Mouse (Mus musculus) C2C12 (cell line): ENCODE measurements around the gene Ankrd65.

Experiments used
- CEBPB ChIP-seq: IDR thresholded peaks from one replicate; pipeline ENCODE4 v1.6.1; 2011; ENCODE audit warnings: low read depth, mild to moderate bottlenecking, control low read depth, moderate library complexity
- CTCF ChIP-seq: IDR thresholded peaks from one replicate; pipeline ENCODE4 v1.5.1; 2011; ENCODE audit not compliant: control insufficient read depth, insufficient read depth, insufficient read length
- FOSL1 ChIP-seq: IDR thresholded peaks from one replicate; pipeline ENCODE4 v1.8.0; 2011; ENCODE audit warnings: mild to moderate bottlenecking, low read length; ENCODE audit not compliant: poor library complexity, insufficient read depth, severe bottlenecking
- MAX ChIP-seq: IDR thresholded peaks from one replicate; pipeline ENCODE4 v1.6.1; 2011; ENCODE audit warnings: mild to moderate bottlenecking, control low read depth
- MYOD1 ChIP-seq: IDR thresholded peaks from one replicate; pipeline ENCODE4 v1.6.1; 2011; ENCODE audit warnings: low read depth; ENCODE audit not compliant: control insufficient read depth, insufficient read length
- MYOG ChIP-seq: IDR thresholded peaks from one replicate; pipeline ENCODE4 v1.6.1; 2011; ENCODE audit not compliant: control insufficient read depth, insufficient read length; ENCODE audit errors: extremely low read depth
- USF1 ChIP-seq: IDR thresholded peaks from one replicate; pipeline ENCODE4 v1.6.1; 2011; ENCODE audit warnings: low read depth, mild to moderate bottlenecking, control low read depth, moderate library complexity

DNA sequence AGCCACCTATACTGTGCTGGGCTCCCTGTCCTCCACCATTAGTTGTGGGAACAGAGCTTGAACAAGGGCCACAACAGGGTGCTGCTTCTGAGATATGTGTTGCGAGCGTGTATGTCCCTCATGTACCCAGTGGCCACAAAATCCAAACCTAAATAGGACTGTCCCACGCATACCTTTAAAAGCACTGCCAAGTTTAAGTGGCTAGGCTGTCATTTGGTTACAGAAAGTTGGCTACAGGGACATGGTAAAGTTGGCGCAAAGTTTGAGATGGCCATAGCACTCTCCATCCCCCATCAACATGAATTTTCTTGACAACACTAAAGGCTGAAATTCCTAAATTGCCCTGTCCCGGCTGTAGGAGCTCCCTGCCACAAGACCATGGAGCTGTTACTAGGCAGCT, 45.1 kb upstream of the Ankrd65 start:
- TF ChIP-seq MAX (no peak), CEBPB (no peak), CTCF (no peak), USF1 (no peak), MYOD1 (no peak), FOSL1 (no peak), MYOG (no peak)
